Mouse (Mus musculus) hindbrain, embryonic 12.5 days (tissue): ENCODE results near the gene Rbm18. TPM values are rescaled to one million over a fixed set of nuclear protein-coding genes. Genes with fewer than 3 reads are reported as not detected.

Experiments
- ATAC-seq: fragments of 200-750 bp; cut with Nextera tagmentation; 2 replicates; pipeline ENCODE4 v1.8.0; 2017; ENCODE audit warnings: moderate TSS enrichment; ENCODE audit not compliant: low FRiP score
- H3K27ac ChIP-seq: fragments of 300-500 bp; sonication (generic); 2 replicates; pipeline ENCODE4 v1.5.1; 2016; ENCODE audit warnings: mild to moderate bottlenecking
- H3K27me3 ChIP-seq: fragments of 300-500 bp; sonication (generic); 2 replicates; pipeline ENCODE4 v1.6.1; 2016; ENCODE audit warnings: mild to moderate bottlenecking
- H3K36me3 ChIP-seq: fragments of 300-500 bp; sonication (generic); 2 replicates; pipeline ENCODE4 v1.6.1; 2016; ENCODE audit warnings: mild to moderate bottlenecking
- H3K4me1 ChIP-seq: fragments of 300-500 bp; sonication (generic); 2 replicates; pipeline ENCODE4 v1.6.1; 2016
- H3K4me2 ChIP-seq: fragments of 300-500 bp; sonication (generic); replicated peaks from 2 replicates; pipeline ENCODE4 v1.6.1; 2016; ENCODE audit warnings: mild to moderate bottlenecking
- H3K4me3 ChIP-seq: fragments of 300-500 bp; sonication (generic); 2 replicates; pipeline ENCODE4 v1.5.1; 2016; ENCODE audit warnings: mild to moderate bottlenecking
- H3K9ac ChIP-seq: fragments of 300-500 bp; sonication (generic); 2 replicates; pipeline ENCODE4 v1.6.1; 2016; ENCODE audit warnings: mild to moderate bottlenecking, moderate library complexity
- H3K9me3 ChIP-seq: fragments of 300-500 bp; sonication (generic); replicated peaks from 2 replicates; pipeline ENCODE4 v1.6.1; 2016; ENCODE audit warnings: mild to moderate bottlenecking
- WGBS: fragments of 180-500 bp; shearing (Covaris S2); methylation state at CpG from one replicate; pipeline ENCODE4 v1.1.7; 2016; 5-methylcytosine and 5-hydroxymethylcytosine counted together
- polyA plus RNA-seq: library from polyadenylated mRNA; unstranded; fragments of >200 nt; fragmentation: Nextera tagmentation; extraction: Ambion mirVana; gene quantifications from 2 replicates; pipeline ENCODE4 v1.2.1, GENCODE M21; 2016

Rbm18 gene
- polyA plus RNA-seq, 1 experiment from 2014 or later = 129 TPM

DNA sequence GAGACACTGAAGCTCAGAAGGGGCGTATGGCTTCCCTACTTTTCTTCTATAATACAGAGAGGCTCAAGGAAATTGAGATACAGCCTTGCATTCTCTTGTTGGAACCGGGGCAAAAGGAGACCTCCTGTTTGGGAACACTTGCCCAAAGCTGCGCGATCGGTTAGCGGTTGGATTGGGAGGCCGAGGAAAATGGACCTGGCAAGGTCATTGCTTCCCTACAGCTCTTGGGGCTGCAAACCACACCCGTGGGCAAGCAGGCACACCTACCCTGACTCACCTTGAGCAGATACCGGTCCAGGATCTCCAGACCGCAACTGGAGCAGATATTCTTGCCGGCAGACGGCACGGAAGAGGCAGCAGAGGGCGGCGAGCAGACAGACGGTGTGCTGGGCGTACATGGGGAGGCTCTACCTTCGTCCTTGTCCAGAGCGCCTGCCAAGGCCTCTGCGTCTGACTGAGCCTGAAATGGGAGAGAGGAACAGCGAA is 33.5 kb downstream of the Rbm18 start:
- peak overlapping the region; percentile 19 for H3K4me3 ChIP-seq
- WGBS = 2% methylated on average over 21 of the region's 21 CpGs
- no peaks in the 10 kb centered on the region for H3K36me3 ChIP-seq
- peaks cover 33% of the 10 kb centered on the region for H3K4me1 ChIP-seq
- no peak for ATAC-seq
- H3K27me3 ChIP-seq = peaks cover 99% of the 10 kb centered on the region
- no peaks in the 10 kb centered on the region for H3K9me3 ChIP-seq
- H3K27ac ChIP-seq = no peak overlapping the region
- H3K9ac ChIP-seq = no peak overlapping the region
- H3K4me2 ChIP-seq = peak overlapping the region; percentile 35

DNA sequence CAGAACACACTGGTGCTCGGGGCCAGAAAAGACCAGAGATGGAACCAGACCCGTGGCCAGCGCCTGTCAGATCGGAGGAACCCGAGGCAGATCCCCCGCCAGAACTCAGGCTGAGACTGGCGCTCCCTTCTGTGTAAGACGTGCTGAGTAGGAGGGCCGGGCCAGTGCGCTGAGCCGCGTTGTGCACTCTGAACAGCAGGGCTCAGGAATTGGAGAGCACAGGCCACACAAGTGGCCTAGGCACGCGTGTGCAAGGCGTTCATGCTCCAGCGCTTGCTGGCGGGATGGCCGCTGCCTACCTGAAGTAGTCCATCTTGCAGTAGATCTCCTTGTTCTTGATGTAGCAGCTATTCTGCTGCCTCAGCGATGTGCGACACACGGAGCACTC is 34.0 kb downstream of the Rbm18 start:
- ATAC-seq = no peak; the same call in 1 of the 2 replicates
- H3K4me3 ChIP-seq = peak overlapping the region; percentile 19
- H3K27ac ChIP-seq = no peak overlapping the region
- H3K4me1 ChIP-seq = peaks cover 33% of the 10 kb centered on the region
- H3K4me2 ChIP-seq = peak overlapping the region; percentile 35
- H3K27me3 ChIP-seq = peaks cover 99% of the 10 kb centered on the region
- WGBS = 1% methylated on average over 21 of the region's 21 CpGs
- H3K36me3 ChIP-seq = no peaks in the 10 kb centered on the region
- H3K9me3 ChIP-seq = no peaks in the 10 kb centered on the region
- no peak overlapping the region for H3K9ac ChIP-seq

DNA sequence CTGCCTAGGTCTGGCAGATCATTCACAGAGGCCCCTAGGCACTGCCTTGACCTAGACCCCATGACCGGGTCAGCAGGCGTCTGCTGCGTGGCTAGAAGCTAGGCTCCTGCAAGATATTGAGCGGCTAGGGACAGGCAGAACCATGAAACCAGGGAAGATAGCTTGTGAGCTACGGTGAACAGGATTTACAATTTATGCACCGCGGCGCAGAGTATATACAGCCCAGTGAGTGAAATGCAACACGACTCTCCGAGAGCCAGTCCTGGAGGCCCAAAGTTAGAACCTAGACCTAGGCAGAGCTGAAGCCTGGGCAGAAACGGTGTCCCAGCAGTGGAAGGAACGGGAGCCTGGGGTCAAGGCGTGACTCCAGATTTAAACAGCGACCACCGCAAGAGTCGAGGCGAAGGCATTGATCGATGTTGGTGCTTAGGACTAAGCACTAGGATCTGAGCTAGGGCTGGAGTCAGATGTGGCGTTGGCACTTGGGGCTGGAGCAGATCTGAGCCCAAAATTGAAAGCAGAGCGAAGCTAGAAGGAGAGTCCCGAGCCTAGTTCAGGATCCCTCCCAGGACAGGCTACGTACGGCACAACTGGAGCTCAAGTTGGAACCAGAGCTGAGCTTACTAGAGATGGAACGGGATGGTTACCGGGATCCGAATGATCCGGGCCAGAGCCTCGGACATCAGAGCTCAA is 34.6 kb downstream of the Rbm18 start:
- H3K9ac ChIP-seq = no peak overlapping the region
- H3K4me1 ChIP-seq = peaks cover 33% of the 10 kb centered on the region
- 3% methylated on average over 28 of the region's 28 CpGs for WGBS
- no peaks in the 10 kb centered on the region for H3K9me3 ChIP-seq
- no peak for ATAC-seq
- peak overlapping the region; percentile 35 for H3K4me2 ChIP-seq
- H3K27me3 ChIP-seq = peaks cover 99% of the 10 kb centered on the region
- H3K27ac ChIP-seq = no peak overlapping the region
- H3K4me3 ChIP-seq = peak overlapping the region; percentile 19; the same call in 1 of the 2 replicates
- H3K36me3 ChIP-seq = no peaks in the 10 kb centered on the region

DNA sequence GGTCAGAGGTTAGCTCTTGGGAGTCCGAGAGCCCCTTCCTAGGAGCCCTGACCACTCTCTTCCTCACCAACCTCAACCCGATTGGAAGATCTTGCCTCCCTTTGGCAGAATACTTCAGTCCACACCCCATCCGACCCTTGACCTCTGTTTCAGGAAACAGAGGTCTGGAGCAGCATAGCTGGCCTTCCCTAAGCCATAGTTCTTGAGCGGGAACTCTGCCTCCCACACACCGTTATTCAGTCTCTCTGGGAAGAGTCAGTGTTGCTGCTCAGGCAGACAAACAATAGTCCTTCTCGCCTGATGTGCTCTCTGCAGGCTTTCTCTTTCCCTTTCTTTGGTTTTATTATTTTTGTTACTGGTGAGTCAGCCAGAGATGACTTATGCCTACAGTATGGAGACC is 36.8 kb downstream of the Rbm18 start:
- 5% methylated on average over 6 of the region's 6 CpGs for WGBS
- H3K9me3 ChIP-seq = no peaks in the 10 kb centered on the region
- H3K27me3 ChIP-seq = peaks cover 99% of the 10 kb centered on the region
- peaks cover 26% of the 10 kb centered on the region for H3K4me1 ChIP-seq
- no peaks in the 10 kb centered on the region for H3K36me3 ChIP-seq
- no peak overlapping the region for H3K4me3 ChIP-seq
- H3K4me2 ChIP-seq = no peak overlapping the region
- ATAC-seq = no peak
- no peak overlapping the region for H3K27ac ChIP-seq
- H3K9ac ChIP-seq = no peak overlapping the region

DNA sequence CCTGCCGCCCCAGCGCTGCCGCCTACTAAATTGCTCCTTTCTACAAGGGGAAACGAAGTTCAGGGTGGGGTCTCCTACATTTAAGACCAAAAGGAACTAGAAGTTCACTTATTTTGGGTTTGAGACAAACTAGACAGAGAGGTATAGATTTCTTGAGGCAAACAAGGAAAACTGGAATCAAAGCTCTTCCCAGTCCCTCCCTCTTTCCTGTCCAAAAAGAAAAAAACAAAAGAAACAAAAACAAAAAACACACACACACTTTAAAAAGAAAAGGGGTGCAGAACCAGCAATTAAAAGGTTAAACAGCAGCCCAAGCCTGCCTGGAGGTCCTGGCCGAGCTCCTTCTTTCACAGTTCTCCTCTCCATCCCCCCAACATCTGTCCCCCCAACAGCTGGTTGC is 38.6 kb downstream of the Rbm18 start:
- Histone ChIP-seq H3K9ac (no peak overlapping the region), H3K4me2 (no peak overlapping the region), H3K27me3 (peaks cover 100% of the 10 kb centered on the region), H3K9me3 (no peaks in the 10 kb centered on the region), H3K4me3 (no peak overlapping the region), H3K36me3 (no peaks in the 10 kb centered on the region), H3K4me1 (peaks cover 9% of the 10 kb centered on the region), H3K27ac (no peak overlapping the region)
- no peak for ATAC-seq
- WGBS = 3% methylated on average over 5 of the region's 5 CpGs

DNA sequence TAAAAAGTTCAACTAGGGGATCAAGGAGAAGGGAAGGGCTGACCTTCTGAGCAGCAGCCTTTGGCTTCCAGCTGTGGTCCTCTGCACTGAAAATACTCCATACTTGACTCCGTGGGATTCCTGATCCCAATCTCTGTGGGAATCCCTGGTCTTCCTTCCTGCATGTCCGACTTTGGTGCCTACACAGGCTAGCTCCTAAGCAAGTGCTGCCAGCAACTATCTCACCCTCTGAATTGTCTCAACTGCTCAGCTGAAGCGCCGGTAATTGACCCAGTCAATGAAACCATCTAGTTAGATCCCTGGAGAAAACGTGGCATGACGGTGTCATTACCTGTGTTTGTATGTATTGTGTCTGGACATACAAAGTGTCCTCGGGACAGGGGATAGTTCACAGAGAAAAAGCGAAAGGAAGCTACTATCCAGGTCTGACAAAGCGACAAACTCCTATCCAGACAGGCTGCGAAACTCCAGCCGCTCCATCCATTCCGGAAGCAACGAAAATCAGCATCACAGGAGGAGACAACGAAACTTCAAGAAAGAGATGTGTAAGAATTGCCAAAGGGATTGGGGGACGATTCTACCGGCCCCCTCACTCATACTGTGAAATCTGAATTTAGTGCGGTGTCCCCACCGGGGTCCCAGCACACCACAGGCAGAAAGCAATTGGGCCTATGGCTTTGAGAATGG is 39.3 kb downstream of the Rbm18 start:
- Histone ChIP-seq H3K9me3 (no peaks in the 10 kb centered on the region), H3K27me3 (peaks cover 100% of the 10 kb centered on the region), H3K9ac (no peak overlapping the region), H3K36me3 (no peaks in the 10 kb centered on the region), H3K4me1 (peaks cover 1% of the 10 kb centered on the region), H3K27ac (no peak overlapping the region), H3K4me2 (no peak overlapping the region), H3K4me3 (no peak overlapping the region)
- ATAC-seq = no peak
- 1% methylated on average over 18 of the region's 18 CpGs for WGBS

DNA sequence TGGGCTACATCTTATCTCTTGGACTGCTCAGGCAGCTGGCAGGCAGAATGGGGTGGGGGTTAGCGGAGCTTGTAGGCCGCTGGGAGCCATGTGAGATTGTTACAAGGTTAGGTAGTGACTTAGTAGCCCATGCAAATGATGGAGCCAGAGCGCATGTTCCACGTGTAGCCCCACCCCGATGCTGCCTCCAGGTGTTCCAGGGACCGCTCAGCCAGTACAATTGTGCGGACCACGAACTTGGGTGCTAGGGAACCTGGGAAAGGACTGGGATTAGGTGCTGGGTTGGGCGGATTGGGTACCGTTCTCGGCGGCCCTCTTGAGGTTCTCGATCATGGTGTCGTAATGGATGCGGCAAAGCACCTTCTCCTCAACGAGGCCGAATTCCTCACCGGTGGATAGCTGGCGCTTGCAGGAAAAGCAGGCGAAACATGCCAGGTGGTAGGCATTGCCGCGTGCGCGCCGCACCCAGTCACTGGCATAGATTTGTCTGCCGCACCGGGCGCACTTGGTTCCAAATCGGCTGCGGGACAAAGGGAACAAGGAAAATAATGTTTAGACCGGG is 42.6 kb downstream of the Rbm18 start:
- H3K27ac ChIP-seq = no peak overlapping the region
- H3K36me3 ChIP-seq = no peaks in the 10 kb centered on the region
- no peaks in the 10 kb centered on the region for H3K9me3 ChIP-seq
- no peak overlapping the region for H3K4me3 ChIP-seq
- peaks cover 100% of the 10 kb centered on the region for H3K27me3 ChIP-seq
- ATAC-seq = no peak
- H3K4me1 ChIP-seq = peaks cover 13% of the 10 kb centered on the region
- H3K9ac ChIP-seq = no peak overlapping the region
- 2% methylated on average over 31 of the region's 31 CpGs for WGBS
- no peak overlapping the region for H3K4me2 ChIP-seq

DNA sequence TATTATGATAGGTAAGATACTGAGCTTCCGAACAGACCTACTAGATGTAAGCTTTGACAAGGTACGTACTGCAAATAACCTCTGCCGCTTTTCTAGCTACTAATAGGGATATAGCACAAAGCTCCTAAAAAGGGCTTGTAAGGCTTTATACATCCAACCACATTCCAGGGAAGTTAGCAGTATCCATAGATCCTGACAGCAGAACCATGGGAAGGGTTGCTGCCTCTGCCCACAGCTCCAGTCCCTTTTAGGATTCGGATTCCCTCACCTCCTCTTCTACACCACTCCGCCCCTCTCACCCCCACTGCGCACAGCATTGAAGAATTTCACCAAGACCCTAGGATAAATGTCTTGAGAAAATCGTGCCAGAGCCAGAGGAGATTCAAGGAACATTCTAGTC is 43.3 kb downstream of the Rbm18 start:
- Histone ChIP-seq H3K4me3 (no peak overlapping the region), H3K9ac (no peak overlapping the region), H3K27ac (no peak overlapping the region), H3K4me1 (peaks cover 13% of the 10 kb centered on the region), H3K36me3 (no peaks in the 10 kb centered on the region), H3K27me3 (peaks cover 100% of the 10 kb centered on the region), H3K4me2 (no peak overlapping the region), H3K9me3 (no peaks in the 10 kb centered on the region)
- WGBS = 16% methylated on average over 7 of the region's 7 CpGs
- no peak for ATAC-seq

DNA sequence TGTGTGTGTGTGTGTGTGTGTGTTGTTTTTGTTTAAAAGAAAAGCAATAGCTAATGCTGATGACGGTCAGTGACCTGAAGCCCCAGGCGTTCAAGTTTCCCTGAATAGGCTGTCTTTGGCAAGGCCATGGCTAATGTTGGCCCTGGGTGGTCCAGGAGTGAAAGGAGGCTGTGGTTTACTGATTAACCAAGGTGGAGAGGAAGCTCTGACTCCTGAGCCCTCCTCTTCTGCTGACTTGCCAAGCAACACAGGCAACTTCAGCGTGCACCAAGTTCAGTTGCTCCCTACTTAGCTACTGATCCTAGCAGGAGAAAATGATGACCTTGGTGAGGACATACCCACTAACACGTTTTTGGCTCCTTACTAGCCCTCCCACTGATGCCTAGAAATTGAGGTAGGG is 43.8 kb downstream of the Rbm18 start:
- Histone ChIP-seq H3K9me3 (no peaks in the 10 kb centered on the region), H3K27ac (no peak overlapping the region), H3K4me2 (no peak overlapping the region), H3K4me1 (peaks cover 13% of the 10 kb centered on the region), H3K4me3 (no peak overlapping the region), H3K9ac (no peak overlapping the region), H3K27me3 (peaks cover 99% of the 10 kb centered on the region), H3K36me3 (no peaks in the 10 kb centered on the region)
- WGBS = 4% methylated on average over 4 of the region's 4 CpGs
- no peak for ATAC-seq

DNA sequence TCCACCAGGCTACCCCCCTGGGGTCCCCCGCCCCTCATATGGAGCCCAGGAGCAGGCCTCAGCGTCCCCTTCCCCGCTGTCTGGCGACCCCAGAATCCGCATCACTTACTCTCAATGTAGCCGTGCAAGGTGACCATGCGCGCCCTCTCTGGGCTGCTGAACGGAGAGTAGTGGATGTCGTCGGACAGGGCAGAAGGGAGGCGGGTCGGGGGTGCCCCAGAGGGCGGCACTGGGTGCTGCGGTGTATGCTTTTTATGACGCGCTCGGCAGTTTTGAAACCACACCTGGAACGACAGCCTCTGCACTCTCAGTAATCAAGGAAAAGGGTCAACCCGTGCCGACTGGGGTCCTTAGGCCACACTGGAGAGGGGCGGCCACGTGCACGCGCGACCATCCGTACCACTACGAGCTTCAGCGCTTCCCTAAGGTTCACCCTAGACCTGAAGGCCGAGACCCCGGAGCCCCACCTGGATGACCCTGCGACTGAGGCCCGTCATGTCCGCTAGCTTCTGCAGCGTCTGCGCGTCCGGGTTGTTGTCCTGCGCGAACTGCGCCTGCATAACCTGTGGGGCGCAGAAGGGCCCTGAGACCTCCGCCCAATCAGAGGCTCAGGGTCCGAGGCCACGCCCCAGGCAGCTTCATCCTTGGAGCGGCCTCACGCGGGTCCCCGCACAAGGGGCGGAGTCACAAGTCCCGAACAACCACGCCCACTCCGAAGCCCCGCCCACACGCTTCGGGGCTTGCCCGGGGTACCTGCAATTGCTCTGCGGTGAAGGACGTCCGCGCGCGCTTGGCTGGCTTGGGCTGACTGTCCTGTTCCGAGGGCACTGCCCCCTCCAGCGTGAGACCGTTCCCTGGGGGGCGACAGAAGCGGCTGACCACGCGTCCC is 45.5 kb downstream of the Rbm18 start:
- peak overlapping the region; percentile 70 for H3K4me2 ChIP-seq
- H3K36me3 ChIP-seq = no peaks in the 10 kb centered on the region
- peak overlapping the region; percentile 37 for H3K4me3 ChIP-seq
- ATAC-seq = peak; percentile 83
- no peak overlapping the region for H3K27ac ChIP-seq
- H3K4me1 ChIP-seq = peaks cover 13% of the 10 kb centered on the region
- H3K27me3 ChIP-seq = peaks cover 97% of the 10 kb centered on the region
- peak overlapping the region; percentile 49; the same call in 1 of the 2 replicates for H3K9ac ChIP-seq
- no peaks in the 10 kb centered on the region for H3K9me3 ChIP-seq
- WGBS = under 1% methylated on average over 70 of the region's 70 CpGs

DNA sequence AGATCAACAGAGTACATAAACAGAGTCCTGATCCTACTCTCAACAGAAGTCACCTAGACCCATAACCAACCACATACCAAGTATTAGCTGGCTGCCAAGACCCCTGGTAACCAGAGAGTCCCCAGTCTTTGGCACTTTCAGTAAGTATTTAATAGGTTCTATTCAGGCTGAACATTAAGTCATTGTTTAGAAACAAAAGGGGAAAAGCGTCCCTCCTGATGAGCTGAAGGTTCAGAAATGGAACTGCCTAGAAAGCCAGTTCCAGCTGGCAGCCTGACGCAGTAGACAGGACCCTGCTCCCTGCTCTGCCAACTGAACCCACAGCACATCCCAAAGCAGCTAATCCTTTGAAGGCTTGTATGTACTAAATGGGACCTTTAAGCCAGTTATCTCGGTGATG is 47.4 kb downstream of the Rbm18 start:
- ATAC-seq = no peak
- WGBS = 43% methylated on average over 3 of the region's 3 CpGs
- Histone ChIP-seq H3K27ac (no peak overlapping the region), H3K4me1 (peaks cover 13% of the 10 kb centered on the region), H3K4me2 (no peak overlapping the region), H3K9me3 (no peaks in the 10 kb centered on the region), H3K27me3 (peaks cover 81% of the 10 kb centered on the region), H3K9ac (no peak overlapping the region), H3K36me3 (no peaks in the 10 kb centered on the region), H3K4me3 (no peak overlapping the region)

DNA sequence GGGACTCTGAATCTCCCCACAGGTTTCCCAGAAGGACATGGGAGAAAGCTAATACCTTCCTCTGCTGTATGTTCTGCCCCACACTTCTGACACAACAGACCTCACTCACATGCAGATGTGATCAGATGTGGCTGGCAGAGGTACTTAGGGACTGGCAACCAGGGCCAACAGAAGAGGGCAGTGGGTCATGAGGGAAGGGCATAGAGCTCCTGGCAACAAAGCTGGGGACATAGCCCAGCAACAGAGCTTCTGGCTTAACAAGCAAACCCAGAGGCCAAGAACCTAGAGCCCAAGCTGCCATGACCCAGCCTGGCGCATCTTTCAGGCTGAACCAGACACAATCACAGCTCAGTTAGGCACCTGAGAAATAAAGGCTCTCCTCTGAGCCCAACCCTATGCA is 51.5 kb downstream of the Rbm18 start:
- H3K4me2 ChIP-seq = no peak overlapping the region
- no peak overlapping the region for H3K4me3 ChIP-seq
- H3K4me1 ChIP-seq = peaks cover 4% of the 10 kb centered on the region; the same call in 1 of the 2 replicates
- no peak for ATAC-seq
- no peaks in the 10 kb centered on the region for H3K9me3 ChIP-seq
- H3K9ac ChIP-seq = no peak overlapping the region
- peaks cover 39% of the 10 kb centered on the region for H3K27me3 ChIP-seq
- WGBS = 100% methylated on average over 1 of the region's 1 CpGs
- H3K27ac ChIP-seq = no peak overlapping the region
- no peaks in the 10 kb centered on the region for H3K36me3 ChIP-seq
